Mouse (Mus musculus): Measurements from ENCODE around the gene Erv3. TPM values are rescaled to one million over a fixed set of nuclear protein-coding genes. Genes with fewer than 3 reads are reported as not detected.

Gene Erv3
- total and polyA plus RNA-seq, 3 experiments = not detected

DNA sequence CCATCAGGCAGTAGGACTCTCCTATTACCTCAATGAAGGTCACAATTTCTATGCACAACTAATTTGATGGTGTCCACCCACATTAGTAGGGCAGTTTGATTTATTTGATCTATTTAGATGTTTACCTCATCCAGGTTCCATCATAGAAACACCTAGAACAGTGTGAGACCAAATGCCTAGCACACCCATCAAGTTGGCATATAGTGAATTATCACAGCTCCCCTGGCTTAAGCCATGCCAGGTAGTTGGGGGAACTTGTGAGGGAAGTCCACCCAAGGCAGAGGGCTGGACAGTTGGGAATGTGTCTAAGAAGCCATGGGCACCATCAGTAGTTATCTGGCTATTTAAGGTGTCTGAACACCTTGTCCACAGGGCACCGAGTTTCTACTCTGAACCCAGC, 46.1 kb downstream of the Erv3 start (continued):
- no peak for TF ChIP-seq HCFC1 (IDR thresholded peaks at IDR 0.05; ENCODE audit: low read depth, low read length)

DNA sequence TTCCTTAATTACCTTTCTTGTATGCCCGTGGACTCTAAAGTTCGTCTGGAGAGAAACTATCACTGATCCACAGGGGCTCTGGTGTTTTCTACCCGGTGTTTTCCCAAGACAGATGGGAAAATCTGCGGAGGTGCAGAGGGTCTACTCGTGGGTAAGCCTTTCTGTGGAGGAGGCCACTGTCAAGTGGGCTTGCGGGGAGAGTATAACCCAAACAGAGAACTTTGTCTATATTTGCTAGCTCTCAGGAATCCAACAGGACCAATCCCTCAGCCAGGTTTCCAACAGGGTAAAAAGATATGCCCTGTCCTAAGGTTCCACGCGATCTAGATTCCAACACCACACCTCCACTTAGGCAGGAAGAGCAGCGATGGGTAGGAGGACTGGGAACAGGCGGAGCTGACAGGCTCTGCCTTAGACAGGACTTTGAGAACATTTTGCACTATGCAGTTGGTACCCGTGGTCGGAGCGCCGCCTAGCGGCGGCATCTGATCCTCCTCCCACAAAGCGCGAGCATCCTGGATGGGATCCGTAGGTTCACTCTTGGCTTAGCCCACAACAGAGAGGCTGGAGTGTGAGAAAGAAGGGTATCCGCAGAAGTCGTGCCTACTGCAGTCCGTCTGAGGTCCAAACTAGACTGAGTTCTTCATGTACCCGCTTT, 46.9 kb downstream of the Erv3 start:
- Histone ChIP-seq H3K9ac (ENCODE audit: insufficient read depth, low read depth) (no peak overlapping the region), H3K4me1 (ENCODE audit: control insufficient read depth in 1 of 2, insufficient read depth in 2 of 2) (peaks cover 0 to 4% of the 10 kb centered on the region in 2 experiments; a peak in 1 of 4 replicates), H3K36me3 (replicated peaks in 1 of 2; ENCODE audit: control insufficient read depth in 1 of 2, insufficient read depth in 1 of 2, low read length in 1 of 2) (no peaks in the 10 kb centered on the region), H3K4me2 (ENCODE audit: insufficient read depth, low read depth, poor library complexity, severe bottlenecking) (no peak overlapping the region), H3K27ac (ENCODE audit: insufficient read depth, low read depth) (no peak overlapping the region), H3K79me2 (replicated peaks; ENCODE audit: control insufficient read depth, extremely low read depth, insufficient read depth, poor library complexity, severe bottlenecking) (no peaks in the 10 kb centered on the region), H3K27me3 (replicated peaks) (peaks cover 30% of the 10 kb centered on the region), H3K9me3 (replicated peaks; ENCODE audit: low read length) (no peaks in the 10 kb centered on the region), H3K4me3 (replicated peaks in 1 of 3; ENCODE audit: low read depth in 2 of 3, low read length in 2 of 3, poor library complexity in 1 of 3) (no peak overlapping the region)
- DNase-seq (ENCODE audit: extremely low read depth) = peak; percentile 58
- dilution Hi-C loops (cut with MboI; ENCODE audit: extremely low pct_ligation_motif_present, extremely low pct_unique_long_range_greater_than_20kb, low sequenced_read_pairs) (no loop called here), in situ Hi-C loops (cut with MboI; ENCODE audit: low pct_ligation_motif_present, low pct_unique_long_range_greater_than_20kb, low sequenced_read_pairs) (loop anchor here (5.0 kb wide), 1 partner anchor 270 kb away; no protein-coding TSS in a partner anchor)
- TF ChIP-seq E2F4 (IDR thresholded peaks at IDR 0.05; ENCODE audit: insufficient replicate concordance, low read depth, low read length) = no peak
- TF ChIP-seq TCF12 (IDR thresholded peaks at IDR 0.05; ENCODE audit: low read depth, low read length) = no peak
- TF ChIP-seq CTCF (conservative IDR thresholded peaks at IDR 0.05 in 1 of 2, IDR thresholded peaks at IDR 0.05 in 1 of 2; ENCODE audit: low read depth in 2 of 2, low read length in 2 of 2) = peak; percentile 94 to 96
- no peak for TF ChIP-seq CHD1 (IDR thresholded peaks at IDR 0.05; ENCODE audit: low read depth, low read length)
- TF ChIP-seq MAX (IDR thresholded peaks at IDR 0.05; ENCODE audit: low read length) = no peak
- no peak for TF ChIP-seq PAX5 (IDR thresholded peaks at IDR 0.05; ENCODE audit: low read length)
- no peak for TF ChIP-seq ELF1 (IDR thresholded peaks at IDR 0.05; ENCODE audit: low read depth, low read length)
- no peak for TF ChIP-seq MAZ (IDR thresholded peaks at IDR 0.05; ENCODE audit: low read depth, low read length)
- TF ChIP-seq MAFK (IDR thresholded peaks at IDR 0.05; ENCODE audit: insufficient replicate concordance, low read length) = no peak
- TF ChIP-seq JUN (IDR thresholded peaks at IDR 0.05; ENCODE audit: insufficient read depth, low read depth, low read length) = no peak
- no peak for TF ChIP-seq HCFC1 (IDR thresholded peaks at IDR 0.05; ENCODE audit: low read depth, low read length)
- TF ChIP-seq BHLHE40 (IDR thresholded peaks at IDR 0.05; ENCODE audit: low read depth, low read length) = no peak
- no peak for TF ChIP-seq GABPA (IDR thresholded peaks at IDR 0.05; ENCODE audit: insufficient replicate concordance, low read depth, low read length)
- TF ChIP-seq ZMIZ1 (IDR thresholded peaks at IDR 0.05; ENCODE audit: low read depth, low read length) = no peak
- TF ChIP-seq USF2 (conservative IDR thresholded peaks at IDR 0.05; ENCODE audit: low read depth, low read length) = no peak
- TF ChIP-seq EP300 (IDR thresholded peaks at IDR 0.05; ENCODE audit: low read length) = no peak
- TF ChIP-seq MEF2A (IDR thresholded peaks at IDR 0.05; ENCODE audit: borderline replicate concordance, low read depth, low read length) = no peak
- TF ChIP-seq UBTF (IDR thresholded peaks at IDR 0.05; ENCODE audit: low read depth, low read length) = no peak
- TF ChIP-seq ZNF384 (IDR thresholded peaks at IDR 0.05; ENCODE audit: low read depth, low read length) = no peak
- TF ChIP-seq ETS1 (conservative IDR thresholded peaks at IDR 0.05; ENCODE audit: low read depth, low read length) = no peak
- TF ChIP-seq NELFE (IDR thresholded peaks at IDR 0.05; ENCODE audit: low read depth, low read length) = no peak
- TF ChIP-seq POLR2AphosphoS2 (IDR thresholded peaks at IDR 0.05; ENCODE audit: low read depth, low read length) = no peak
- TF ChIP-seq SMC3 (IDR thresholded peaks at IDR 0.05; ENCODE audit: low read depth, low read length) = peak; percentile 60
- 0 out of 2 replicates have a peak, but pooled peaks have one; percentile 18 for TF ChIP-seq IRF4 (IDR thresholded peaks at IDR 0.05; ENCODE audit: low read depth, low read length)
- TF ChIP-seq NRF1 (IDR thresholded peaks at IDR 0.05; ENCODE audit: low read depth, low read length) = no peak
- no peak for TF ChIP-seq MYC (IDR thresholded peaks at IDR 0.05; ENCODE audit: low read depth, low read length)
- TF ChIP-seq SIN3A (IDR thresholded peaks at IDR 0.05; ENCODE audit: low read length) = no peak
- no peak for TF ChIP-seq CHD2 (IDR thresholded peaks at IDR 0.05; ENCODE audit: low read length)
- no peak for TF ChIP-seq JUND (conservative IDR thresholded peaks at IDR 0.05; ENCODE audit: low read depth, low read length)
- TF ChIP-seq RAD21 (IDR thresholded peaks at IDR 0.05; ENCODE audit: low read depth, low read length) = peak; percentile 88
- TF ChIP-seq USF1 (IDR thresholded peaks at IDR 0.05; ENCODE audit: low read depth, low read length) = no peak
- no peak for TF ChIP-seq RCOR1 (conservative IDR thresholded peaks at IDR 0.05; ENCODE audit: low read depth, low read length)
